Mouse (Mus musculus) midbrain, postnatal 0 days (tissue): ENCODE data around the gene Trio. TPM values are rescaled to one million over a fixed set of nuclear protein-coding genes. Genes with fewer than 3 reads are reported as not detected.

Source experiments
- ATAC-seq: fragments of 200-750 bp; cut with Nextera tagmentation; 2 replicates; pipeline ENCODE4 v1.8.0; 2017; ENCODE audit warnings: moderate number of reproducible peaks, mild to moderate bottlenecking, moderate TSS enrichment, moderate library complexity; ENCODE audit not compliant: low FRiP score
- DNase-seq: peaks from one replicate; pipeline ENCODE4 v3.0.0-alpha.2; 2015; ENCODE audit warnings: low spot score
- H3K27ac ChIP-seq: fragments of 300-500 bp; sonication (generic); 2 replicates; pipeline ENCODE4 v1.5.1; 2014; ENCODE audit warnings: low read depth, mild to moderate bottlenecking, low read length, mixed read lengths
- H3K27me3 ChIP-seq: fragments of 300-500 bp; sonication (generic); 2 replicates; pipeline ENCODE4 v1.6.1; 2014; ENCODE audit warnings: low read length, control low read depth, mixed read lengths; ENCODE audit not compliant: insufficient read depth
- H3K36me3 ChIP-seq: fragments of 300-500 bp; sonication (generic); 2 replicates; pipeline ENCODE4 v1.6.1; 2014; ENCODE audit warnings: low read length, control low read depth, mixed read lengths; ENCODE audit not compliant: insufficient read depth
- H3K4me1 ChIP-seq: fragments of 300-500 bp; sonication (generic); 2 replicates; pipeline ENCODE4 v1.6.1; 2014; ENCODE audit warnings: mild to moderate bottlenecking, control low read depth, antibody characterized with exemption, low read length, mixed read lengths; ENCODE audit not compliant: insufficient read depth
- H3K4me2 ChIP-seq: fragments of 300-500 bp; sonication (generic); 2 replicates; pipeline ENCODE4 v1.6.1; 2014; ENCODE audit warnings: low read depth, mild to moderate bottlenecking, low read length, mixed read lengths; ENCODE audit not compliant: poor library complexity, severe bottlenecking
- H3K4me3 ChIP-seq: fragments of 300-500 bp; sonication (generic); 2 replicates; pipeline ENCODE4 v1.5.1; 2014; ENCODE audit warnings: low read depth, mild to moderate bottlenecking, low read length, moderate library complexity
- H3K9ac ChIP-seq: fragments of 300-500 bp; sonication (generic); replicated peaks from 2 replicates; pipeline ENCODE4 v1.6.1; 2014; ENCODE audit warnings: mild to moderate bottlenecking, low read length, moderate library complexity, mixed read lengths; ENCODE audit not compliant: poor library complexity, severe bottlenecking
- H3K9me3 ChIP-seq: fragments of 300-500 bp; sonication (generic); 2 replicates; pipeline ENCODE4 v1.6.1; 2016; ENCODE audit warnings: low read length, control low read depth
- CTCF ChIP-seq: IDR thresholded peaks from 2 replicates; pipeline ENCODE4 v1.5.1; 2016; ENCODE audit warnings: antibody characterized with exemption, mild to moderate bottlenecking
- WGBS: fragments of 180-500 bp; shearing (Covaris S2); extraction: QIAGEN DNeasy Blood & Tissue Kit; methylation state at CpG from one replicate; pipeline ENCODE4 v1.1.7; 2014; 5-methylcytosine and 5-hydroxymethylcytosine counted together
- polyA plus RNA-seq: library from polyadenylated mRNA; unstranded; fragments of >200 nt; fragmentation: Nextera tagmentation; extraction: Ambion mirVana; gene quantifications from 2 replicates; pipeline ENCODE4 v1.2.1, GENCODE M21; 2015
- total RNA-seq: library from RNA; depleted of rRNA; stranded (reverse); fragments of >200 nt; gene quantifications from 2 replicates; pipeline ENCODE4 v1.2.3, GENCODE M21; 2014

The Trio gene
- total and polyA plus RNA-seq, 2 experiments from 2014 or later, result 23.3 to 213 TPM

DNA sequence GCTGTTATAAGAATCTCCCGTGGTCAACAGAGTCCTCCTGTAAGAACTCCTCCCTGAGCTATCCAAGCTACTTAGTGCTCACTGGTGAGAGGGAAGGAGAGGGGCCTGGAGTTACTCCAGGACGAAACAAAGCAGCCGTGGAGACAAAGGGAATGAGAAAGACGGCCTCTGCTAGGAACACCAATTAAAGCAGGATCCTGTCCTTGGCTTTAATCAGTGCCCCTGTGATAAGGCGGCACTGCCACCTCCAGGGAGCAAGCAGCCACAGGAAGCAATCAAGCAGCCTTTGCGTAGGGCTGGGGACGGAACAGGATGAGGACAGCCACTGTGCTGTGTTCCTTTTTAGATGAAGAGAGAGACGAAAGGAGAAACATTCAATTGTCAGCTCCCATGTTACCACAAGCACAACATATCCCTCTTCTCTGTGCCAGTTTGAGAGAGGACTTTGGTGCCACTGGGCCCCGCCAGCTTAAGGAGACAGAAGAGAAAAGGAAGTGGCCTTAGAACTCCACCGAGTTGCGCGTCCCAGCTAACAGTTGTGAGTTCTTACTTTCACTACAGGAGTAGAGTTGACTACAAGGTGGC, 242.0 kb downstream of the Trio start:
- Histone ChIP-seq H3K4me2 (peak overlapping the region; percentile 22), H3K27me3 (no peaks in the 10 kb centered on the region), H3K4me3 (no peak overlapping the region), H3K27ac (peak overlapping the region; percentile 71), H3K9me3 (no peaks in the 10 kb centered on the region), H3K36me3 (no peaks in the 10 kb centered on the region), H3K4me1 (peaks cover 28% of the 10 kb centered on the region), H3K9ac (peak overlapping the region; percentile 44; the same call in 1 of the 2 replicates)
- ATAC-seq, result no peak
- DNase-seq, result no peak
- 23% methylated on average over 12 of the region's 12 CpGs for WGBS
- TF ChIP-seq CTCF, result peak; percentile 40

- peak overlapping the region; percentile 71 for H3K27ac ChIP-seq
- H3K4me2 ChIP-seq, result peak overlapping the region; percentile 22; the same call in 1 of the 2 replicates
- no peaks in the 10 kb centered on the region for H3K36me3 ChIP-seq
- H3K4me3 ChIP-seq, result no peak overlapping the region
- ATAC-seq, result no peak
- no peaks in the 10 kb centered on the region for H3K27me3 ChIP-seq
- H3K4me1 ChIP-seq, result peaks cover 29% of the 10 kb centered on the region
- DNase-seq, result no peak
- H3K9ac ChIP-seq, result peak overlapping the region; percentile 44; the same call in 1 of the 2 replicates
- no peak for TF ChIP-seq CTCF
- WGBS, result 26% methylated on average over 8 of the region's 8 CpGs
- H3K9me3 ChIP-seq, result no peaks in the 10 kb centered on the region
Measured at GRCm38 (mm10) chr15:27783092-27783491, 242.6 kb downstream of the Trio start.

DNA sequence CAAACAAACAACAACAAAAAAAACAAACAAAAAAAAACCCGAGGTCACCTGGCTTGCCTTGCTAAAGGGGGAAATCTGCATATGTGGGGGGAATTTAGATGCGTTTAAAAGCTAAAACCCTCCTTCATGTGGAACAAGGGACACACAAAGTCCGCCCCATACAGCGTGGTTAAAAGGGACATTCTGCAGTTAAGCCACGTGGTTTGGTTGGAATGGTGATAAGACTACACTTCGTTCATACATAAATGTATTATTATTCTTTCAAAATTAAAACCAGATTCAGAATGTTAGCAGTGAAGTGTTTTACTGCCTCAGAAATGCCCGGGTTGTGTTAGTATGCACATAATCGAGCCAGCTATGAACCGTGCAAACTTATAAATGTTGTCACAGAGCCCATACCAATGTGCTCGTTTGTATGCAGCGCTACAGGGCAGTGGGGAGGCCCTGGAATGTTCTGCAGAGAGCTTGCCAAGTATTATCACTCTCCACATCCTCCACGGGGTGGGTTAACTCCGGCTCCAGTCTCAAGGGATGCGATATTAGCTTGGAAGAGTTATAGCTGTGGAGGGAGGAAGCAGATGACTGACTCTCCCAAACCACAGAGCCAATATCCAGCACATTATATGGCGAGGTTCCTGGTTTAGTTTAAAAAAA, 243.1 kb downstream of the Trio start:
- no peaks in the 10 kb centered on the region for H3K9me3 ChIP-seq
- ATAC-seq (no peak), DNase-seq (peak; percentile 78)
- peak overlapping the region; percentile 71; the same call in 1 of the 2 replicates for H3K27ac ChIP-seq
- no peaks in the 10 kb centered on the region for H3K36me3 ChIP-seq
- peak overlapping the region; percentile 22 for H3K4me2 ChIP-seq
- 25% methylated on average over 15 of the region's 15 CpGs for WGBS
- TF ChIP-seq CTCF, result no peak
- no peak overlapping the region for H3K9ac ChIP-seq
- H3K27me3 ChIP-seq, result no peaks in the 10 kb centered on the region
- H3K4me1 ChIP-seq, result peaks cover 35% of the 10 kb centered on the region
- H3K4me3 ChIP-seq, result no peak overlapping the region

- Histone ChIP-seq H3K9ac (no peak overlapping the region), H3K4me2 (no peak overlapping the region)
Measured at GRCm38 (mm10) chr15:27779827-27780226, 245.8 kb downstream of the Trio start.

DNA sequence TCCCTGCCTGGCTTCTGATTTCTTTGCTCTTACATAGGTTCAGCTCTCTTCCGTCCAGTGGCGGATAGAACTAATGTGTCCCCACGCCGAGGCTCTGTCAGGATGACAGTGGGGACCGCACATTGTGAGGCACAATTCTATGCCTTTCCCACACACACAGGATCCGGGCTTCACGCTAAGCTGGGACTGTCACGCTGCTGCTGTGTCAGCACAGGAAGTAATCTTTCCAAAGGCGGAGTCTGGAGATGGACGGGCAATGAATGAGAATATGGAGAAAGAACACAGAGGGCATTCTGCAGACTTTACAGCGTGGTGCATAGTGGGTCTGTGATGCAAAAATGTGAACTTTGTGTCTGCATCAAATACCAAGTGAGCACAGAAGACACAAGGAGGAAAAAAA, 246.2 kb downstream of the Trio start:
- no peak for DNase-seq
- WGBS, result 36% methylated on average over 11 of the region's 11 CpGs
- no peaks in the 10 kb centered on the region for H3K9me3 ChIP-seq
- TF ChIP-seq CTCF, result no peak
- H3K4me3 ChIP-seq, result no peak overlapping the region
- ATAC-seq, result peak; percentile 17; the same call in 1 of the 2 replicates
- H3K9ac ChIP-seq, result no peak overlapping the region
- H3K27me3 ChIP-seq, result no peaks in the 10 kb centered on the region
- no peak overlapping the region for H3K4me2 ChIP-seq
- H3K36me3 ChIP-seq, result no peaks in the 10 kb centered on the region; the same call in 1 of the 2 replicates
- H3K27ac ChIP-seq, result peak overlapping the region; percentile 59
- H3K4me1 ChIP-seq, result peaks cover 36% of the 10 kb centered on the region

More at GRCm38 (mm10) chr15:27779827-27780226, 245.8 kb downstream of the Trio start:
- Histone ChIP-seq H3K36me3 (no peaks in the 10 kb centered on the region; the same call in 1 of the 2 replicates), H3K4me1 (peaks cover 37% of the 10 kb centered on the region), H3K9me3 (no peaks in the 10 kb centered on the region), H3K27ac (peak overlapping the region; percentile 59; the same call in 1 of the 2 replicates), H3K27me3 (no peaks in the 10 kb centered on the region), H3K4me3 (no peak overlapping the region)
- 37% methylated on average over 10 of the region's 10 CpGs for WGBS
- no peak for DNase-seq
- TF ChIP-seq CTCF, result no peak
- ATAC-seq, result peak; percentile 32; the same call in 1 of the 2 replicates

- no peak for TF ChIP-seq CTCF
- ATAC-seq, result no peak
- Histone ChIP-seq H3K36me3 (peaks cover 7% of the 10 kb centered on the region), H3K9ac (no peak overlapping the region), H3K9me3 (no peaks in the 10 kb centered on the region), H3K4me3 (no peak overlapping the region), H3K4me2 (no peak overlapping the region), H3K4me1 (peaks cover 27% of the 10 kb centered on the region), H3K27ac (no peak overlapping the region), H3K27me3 (no peaks in the 10 kb centered on the region)
- no peak for DNase-seq
- 41% methylated on average over 3 of the region's 3 CpGs for WGBS
Measured at GRCm38 (mm10) chr15:27778256-27778655, 247.4 kb downstream of the Trio start.
